Mouse (Mus musculus) cerebral cortex, adult 2 months (tissue): ENCODE data around the gene Ppp1r15a.

Experiments
- WGBS: fragments of 180-500 bp; shearing (Covaris S2); methylation state at CpG from one replicate; pipeline ENCODE4 v1.1.7; 2018; 5-methylcytosine and 5-hydroxymethylcytosine counted together

The Ppp1r15a gene

DNA sequence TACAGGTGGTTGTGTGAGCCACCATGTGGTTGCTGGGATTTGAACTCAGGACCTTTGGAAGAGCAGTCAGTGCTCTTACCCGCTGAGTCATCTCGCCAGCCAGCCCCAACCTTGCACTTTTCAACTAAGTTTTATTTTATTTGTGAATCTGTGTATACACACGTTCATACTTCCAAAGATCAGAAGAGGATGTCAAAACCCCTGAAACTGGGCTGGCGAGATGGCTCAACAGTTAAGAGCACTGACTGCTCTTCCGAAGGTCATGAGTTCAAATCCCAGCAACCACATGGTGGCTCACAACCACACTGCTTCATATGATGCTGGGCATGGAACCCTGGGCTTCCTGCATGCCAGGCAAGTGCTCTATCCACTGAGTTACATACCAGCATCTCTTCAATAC lies 41.1 kb downstream of the Ppp1r15a start:
- 95% methylated on average over 5 of the region's 5 CpGs for WGBS

DNA sequence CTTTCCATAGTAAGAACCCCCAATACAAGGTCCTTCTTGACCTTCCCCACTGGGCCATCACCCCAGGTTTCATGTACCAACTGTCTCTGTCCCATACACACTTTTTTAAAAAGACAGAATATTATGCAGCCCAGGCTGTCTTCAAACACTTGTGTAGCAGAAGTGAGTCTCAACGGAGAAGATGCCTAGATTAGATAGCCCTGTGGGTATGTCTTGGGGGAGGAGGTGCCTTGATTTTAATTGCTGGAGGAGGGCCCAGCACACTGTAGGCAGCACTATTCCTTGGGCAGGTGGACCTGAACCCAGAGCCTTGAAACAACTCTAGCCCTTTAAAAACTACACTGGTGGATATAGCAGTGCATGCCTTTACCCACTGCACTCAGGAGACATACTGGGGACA lies 43.9 kb downstream of the Ppp1r15a start:
- 58% methylated on average over 1 of the region's 1 CpGs for WGBS

DNA sequence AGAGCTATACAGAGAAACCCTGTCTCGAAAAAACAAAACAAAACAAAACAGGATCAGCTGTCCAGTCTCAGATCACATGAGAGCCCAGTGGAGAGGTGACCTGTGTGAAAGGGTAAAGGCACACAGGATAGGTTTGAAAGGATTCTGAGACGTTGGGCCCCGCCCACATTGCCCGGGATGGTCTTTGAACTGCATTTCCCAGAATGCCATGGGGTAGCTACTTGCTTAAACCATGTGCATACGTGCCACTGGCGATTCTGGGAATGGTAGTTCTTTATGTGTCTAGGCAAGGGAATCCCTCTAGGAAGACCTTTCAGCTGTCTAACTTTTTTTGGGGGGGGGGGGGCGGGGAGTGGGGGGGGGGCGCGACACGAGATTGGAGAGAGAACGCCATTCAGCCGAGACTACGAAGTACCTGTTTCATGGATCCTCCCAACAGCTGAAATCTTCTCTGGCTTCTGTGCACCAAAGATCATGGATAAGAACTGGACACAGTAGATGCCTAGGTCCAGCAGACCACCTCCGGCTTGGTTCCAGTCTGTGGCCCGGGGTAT lies 44.6 kb downstream of the Ppp1r15a start, which contains the start of gene Tulp2:
Tulp2 (plus strand) TSS at position 504 of the 554 bp plus-strand sequence.
- 51% methylated on average over 15 of the region's 15 CpGs for WGBS

DNA sequence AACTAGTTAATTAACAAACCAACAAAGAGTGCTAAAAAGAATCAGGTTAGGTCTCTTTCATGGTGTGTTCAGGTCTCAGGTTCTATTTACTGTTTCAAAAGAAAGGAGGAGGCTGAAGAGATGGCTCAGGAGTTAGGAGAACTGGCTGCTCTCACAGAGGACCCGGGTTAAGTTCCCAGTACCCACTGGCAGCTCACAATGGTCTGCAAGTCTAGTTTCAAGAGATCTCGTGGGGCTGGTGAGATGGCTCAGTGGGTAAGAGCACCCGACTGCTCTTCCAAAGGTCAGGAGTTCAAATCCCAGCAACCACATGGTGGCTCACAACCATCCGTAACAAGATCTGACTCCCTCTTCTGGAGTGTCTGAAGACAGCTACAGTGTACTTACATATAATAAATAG lies 45.8 kb downstream of the Ppp1r15a start:
- WGBS, result 87% methylated on average over 4 of the region's 4 CpGs

DNA sequence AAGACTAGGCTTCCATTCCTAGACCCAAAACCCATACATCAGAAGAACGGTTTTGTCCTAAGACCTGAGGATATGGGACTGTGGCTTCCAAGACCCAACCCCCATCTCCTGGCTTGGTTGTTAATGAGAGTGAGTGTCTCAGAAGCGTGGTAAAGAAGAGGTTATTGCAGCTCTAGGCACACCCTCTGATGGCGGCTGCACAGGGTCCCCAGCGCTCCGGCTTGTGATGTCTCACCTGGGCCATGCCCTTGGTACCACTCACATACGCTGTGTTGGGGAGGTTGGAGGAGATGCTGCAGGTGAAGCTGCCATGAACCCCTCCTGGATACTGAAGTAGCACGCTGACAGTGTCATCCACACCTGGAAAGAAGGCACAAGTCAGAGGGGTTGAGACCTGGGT lies 47.3 kb downstream of the Ppp1r15a start:
- WGBS, result 93% methylated on average over 7 of the region's 7 CpGs

DNA sequence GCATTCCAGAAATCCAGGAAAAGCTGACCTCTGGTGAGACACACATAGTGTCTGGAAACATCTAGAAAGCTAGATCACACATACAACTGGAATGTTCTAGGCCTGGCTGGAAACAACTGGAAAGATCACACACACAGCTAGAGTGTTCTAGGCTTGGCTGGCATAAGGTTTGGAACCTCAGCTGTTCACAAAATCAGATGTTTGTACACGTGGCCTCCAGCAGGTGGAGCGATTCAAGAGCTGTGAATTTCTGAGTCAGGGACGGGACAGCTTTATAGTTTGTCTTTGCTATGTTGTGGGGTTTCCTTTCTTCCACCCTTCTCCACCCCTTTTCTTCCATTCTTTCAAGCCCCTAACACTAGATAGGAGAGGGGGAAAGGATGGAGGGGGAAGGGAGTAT lies 49.1 kb downstream of the Ppp1r15a start:
- WGBS, result 2% methylated on average over 3 of the region's 3 CpGs

DNA sequence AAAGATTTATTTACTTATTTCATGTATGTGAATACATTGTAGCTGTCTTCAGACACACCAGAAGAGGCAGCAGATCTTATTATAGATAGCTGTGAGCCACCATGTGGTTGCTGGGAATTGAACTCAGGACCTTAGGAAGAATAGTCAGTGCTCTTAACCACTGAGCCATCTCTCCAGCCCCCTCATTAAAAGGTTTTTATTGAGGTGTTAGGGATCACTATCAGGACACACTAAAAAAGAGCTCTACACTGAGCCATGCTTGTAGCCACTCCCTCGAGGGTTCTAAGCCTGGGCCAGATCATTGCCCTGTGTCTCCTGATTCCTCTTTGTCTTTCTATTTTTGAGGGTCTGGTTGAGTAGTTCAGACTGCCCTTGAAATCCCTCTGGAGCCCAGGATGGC lies 49.6 kb downstream of the Ppp1r15a start:
- 56% methylated on average over 1 of the region's 1 CpGs for WGBS

DNA sequence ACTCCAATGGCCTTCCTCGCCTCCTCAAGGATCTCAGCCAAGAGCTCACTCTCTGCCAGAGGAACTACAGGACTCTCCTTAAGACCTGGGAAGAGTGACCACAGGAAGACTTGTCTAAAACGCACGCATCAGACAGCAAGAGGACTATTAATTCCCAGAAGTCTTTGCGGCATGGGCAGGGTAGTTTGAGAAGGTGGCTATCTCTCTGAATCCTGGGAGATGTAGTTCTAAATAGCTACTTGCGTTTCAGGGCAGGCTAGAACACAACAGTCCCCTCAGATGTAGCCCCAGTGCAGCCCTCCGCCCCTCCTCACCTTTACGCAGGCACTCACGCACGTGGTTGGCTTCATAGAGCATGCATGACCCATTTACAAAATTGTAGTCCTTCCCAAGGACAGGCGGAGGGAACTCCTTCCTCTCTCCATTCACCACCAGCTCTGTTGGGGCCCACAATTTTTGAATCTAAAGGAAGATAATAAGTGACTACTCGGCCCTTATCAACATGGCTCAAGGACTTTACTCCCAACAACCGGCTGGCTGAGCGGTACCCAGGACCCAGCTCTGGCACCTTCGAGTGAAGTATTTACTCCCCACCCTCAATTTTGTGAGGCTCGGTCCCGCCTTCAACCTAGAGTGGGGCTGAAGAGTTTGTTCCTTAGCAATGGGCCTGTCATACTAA lies 50.6 kb downstream of the Ppp1r15a start:
- 82% methylated on average over 16 of the region's 16 CpGs for WGBS
